Mouse (Mus musculus): ENCODE results near the gene Prokr2. TPM values are rescaled to one million over a fixed set of nuclear protein-coding genes. Genes with fewer than 3 reads are reported as not detected.
"Not testable (repeated sequence)": the region's sequence is repeated elsewhere in the genome, so short reads cannot be mapped to it uniquely, and the experiment has no call there.

Prokr2 gene
- total RNA-seq, 1 experiment from 2014 or later = not detected

- peak; percentile 21 for DNase-seq
Measured at GRCm38 (mm10) chr2:132340350-132340749, 44.9 kb downstream of the Prokr2 start.

- no peak for DNase-seq
Measured at GRCm38 (mm10) chr2:132337202-132337601, 48.0 kb downstream of the Prokr2 start.

- no peak for DNase-seq
Measured at GRCm38 (mm10) chr2:132323541-132323940, 61.7 kb downstream of the Prokr2 start.

- DNase-seq = no peak
Measured at GRCm38 (mm10) chr2:132320516-132320915, 64.7 kb downstream of the Prokr2 start.

- no peak for DNase-seq
Measured at GRCm38 (mm10) chr2:132317178-132317577, 68.1 kb downstream of the Prokr2 start.

DNA sequence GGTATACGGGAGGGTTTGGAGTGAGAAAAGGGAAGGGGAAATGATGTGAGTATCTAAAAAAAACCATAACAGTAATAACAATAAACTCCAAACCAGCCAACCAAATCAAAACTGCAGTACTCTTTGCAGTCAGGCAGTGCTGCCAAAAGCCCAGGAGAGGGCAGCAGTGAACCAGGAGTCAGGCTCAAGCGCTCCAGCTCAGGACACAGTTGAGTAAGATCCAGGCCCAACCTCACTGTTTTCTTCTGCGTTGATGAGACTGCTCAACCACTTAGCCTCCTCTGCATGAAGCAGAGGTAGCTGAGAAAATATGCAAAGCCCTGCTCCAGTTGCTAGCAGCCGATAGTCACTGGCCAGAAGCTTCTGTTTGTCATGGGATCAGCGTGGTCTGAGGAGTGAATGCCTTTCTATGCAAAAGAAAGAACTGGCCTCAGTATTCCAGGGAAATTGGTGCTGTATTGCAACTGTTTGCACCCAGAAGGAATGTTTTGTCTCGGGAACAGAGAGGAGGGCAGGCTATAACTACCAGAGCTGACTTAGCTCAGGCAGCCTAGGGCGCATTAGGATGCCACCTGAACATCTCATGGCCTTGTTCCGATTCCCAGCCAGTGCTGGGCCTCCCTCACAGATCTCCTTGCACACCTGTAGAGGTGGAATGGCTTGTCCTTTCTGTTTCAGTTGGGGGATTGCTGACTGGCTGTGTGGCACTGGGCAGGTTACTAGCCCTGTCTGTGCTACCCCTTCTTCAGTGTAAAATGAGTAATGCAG is 69.0 kb downstream of the Prokr2 start:
- peak; percentile 81 for DNase-seq

- DNase-seq = not testable (repeated sequence)
Measured at GRCm38 (mm10) chr2:132314057-132314456, 71.2 kb downstream of the Prokr2 start.

GRCm38 (mm10) chr2:132313568-132313967 is 71.7 kb downstream of the Prokr2 start:
- DNase-seq = no peak

DNA sequence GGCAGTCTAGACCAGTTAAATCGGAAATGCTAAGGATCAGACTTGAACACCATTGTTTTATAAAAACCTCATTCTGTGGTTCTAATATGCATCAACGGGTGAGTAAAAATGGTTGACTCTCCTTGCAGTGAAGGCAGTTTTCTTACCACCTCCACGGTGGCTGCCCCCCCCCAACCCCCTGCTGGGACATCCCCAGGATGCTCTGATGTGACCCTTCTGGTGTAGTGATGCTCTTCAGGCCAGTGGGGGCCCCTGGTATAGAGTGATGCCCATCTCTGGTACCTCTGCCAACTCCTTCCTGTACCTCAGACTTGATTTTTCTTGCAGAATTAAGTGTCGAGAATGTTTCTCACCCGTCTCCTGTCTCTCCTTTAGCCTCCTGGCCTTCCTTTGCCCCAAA is 72.6 kb downstream of the Prokr2 start:
- DNase-seq = no peak

GRCm38 (mm10) chr2:132309398-132309930 is 75.8 kb downstream of the Prokr2 start:
- DNase-seq = no peak

DNA sequence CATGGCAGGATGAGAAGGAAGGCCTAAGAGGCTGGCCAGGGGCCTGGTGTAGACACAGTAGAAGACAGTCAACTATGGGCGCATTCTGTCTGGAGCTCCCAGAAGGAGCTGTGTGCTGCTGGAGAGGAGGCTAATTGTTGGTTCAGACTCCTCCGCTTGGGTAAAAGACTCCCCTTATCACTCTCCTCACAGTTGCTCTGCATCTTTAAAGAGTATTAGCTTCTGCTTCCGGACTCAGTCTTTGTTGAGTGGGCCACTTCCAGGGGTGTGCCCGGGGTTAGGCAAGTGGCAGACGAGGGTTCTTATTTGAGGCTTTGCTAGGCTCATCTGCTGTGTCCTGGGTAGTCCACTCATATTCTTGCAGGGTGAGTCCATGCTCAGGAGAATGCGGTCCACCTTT is 76.4 kb downstream of the Prokr2 start:
- no peak for DNase-seq

DNA sequence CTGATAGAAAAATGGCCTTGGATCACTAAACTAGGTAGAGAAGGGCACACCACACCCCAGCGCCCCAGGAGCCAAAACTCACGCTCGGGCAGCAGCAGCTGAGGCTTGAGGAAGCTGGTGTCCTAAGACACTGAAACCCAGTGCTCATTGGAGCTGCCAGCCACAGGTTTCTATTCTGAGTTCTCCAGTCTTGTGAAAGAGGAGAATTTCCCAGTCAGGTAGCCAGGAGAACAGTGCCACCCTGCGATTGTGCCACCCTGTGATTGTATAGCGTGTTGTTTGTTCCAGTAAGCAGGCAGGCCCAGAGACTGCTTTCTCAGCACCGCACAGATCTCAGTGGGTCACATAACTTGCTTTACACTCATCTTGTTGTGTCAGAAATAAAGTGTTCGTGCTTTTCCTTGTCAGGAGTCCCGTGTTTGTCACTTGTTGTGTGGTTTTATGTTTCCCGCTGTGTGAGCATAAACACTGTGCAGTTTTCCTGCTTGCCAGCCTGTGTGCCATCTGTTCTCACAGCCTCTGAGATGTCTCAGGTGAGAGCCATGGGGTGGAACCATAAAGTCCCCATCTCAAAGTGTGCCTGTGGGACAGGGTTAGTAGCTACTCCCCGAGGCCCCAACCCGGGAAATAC is 77.9 kb downstream of the Prokr2 start:
- DNase-seq = no peak

DNA sequence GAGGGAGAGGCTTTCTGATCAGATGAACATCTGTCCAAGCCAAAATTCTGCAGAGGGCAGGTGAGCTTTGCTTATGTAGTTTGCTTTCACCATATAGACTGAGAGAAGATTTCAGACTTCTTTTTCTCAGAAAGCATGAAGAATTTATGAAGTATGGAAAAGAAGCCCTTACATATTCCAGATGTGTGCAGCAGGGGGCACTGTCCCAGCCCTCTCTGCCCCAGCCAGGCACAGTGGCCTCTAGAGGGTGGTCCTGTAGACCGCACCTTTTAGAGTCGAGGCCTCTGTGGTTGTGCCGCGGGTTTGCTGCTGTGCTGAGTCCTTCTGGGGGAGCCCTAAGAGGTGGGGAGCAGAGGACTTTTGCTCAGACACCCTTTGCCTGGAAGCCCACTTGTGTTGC is 79.3 kb downstream of the Prokr2 start:
- DNase-seq = peak; percentile 22

DNA sequence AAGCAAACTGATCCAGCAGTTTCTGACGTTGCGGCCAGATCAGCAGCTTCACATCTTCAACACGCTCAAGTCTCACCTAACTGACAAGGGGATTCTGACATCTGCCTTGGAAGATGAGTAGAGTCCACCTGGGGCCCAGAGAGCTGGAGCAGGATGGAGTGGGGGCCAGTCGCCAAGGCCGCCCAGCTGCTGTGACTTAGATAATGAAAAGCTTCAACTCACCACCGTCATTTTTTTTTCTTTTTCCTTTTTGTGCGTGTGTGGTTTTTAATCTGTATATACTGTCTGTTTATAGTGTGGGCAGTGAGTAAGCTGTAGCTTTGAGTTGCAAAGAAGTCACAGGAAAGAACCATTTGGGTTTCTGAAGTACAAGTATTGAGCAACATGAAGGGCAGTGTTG is 80.1 kb downstream of the Prokr2 start:
- DNase-seq = no peak

GRCm38 (mm10) chr2:132301436-132301835 is 83.8 kb downstream of the Prokr2 start:
- no peak for DNase-seq

GRCm38 (mm10) chr2:132298250-132298649 is 87.0 kb downstream of the Prokr2 start:
- no peak for DNase-seq

- no peak for DNase-seq
Measured at GRCm38 (mm10) chr2:132293694-132294450, 91.4 kb downstream of the Prokr2 start.

GRCm38 (mm10) chr2:132292083-132292482 is 93.2 kb downstream of the Prokr2 start:
- peak; percentile 26 for DNase-seq

- DNase-seq = peak; percentile 26
Measured at GRCm38 (mm10) chr2:132291265-132291664, 94.0 kb downstream of the Prokr2 start.

- DNase-seq = no peak
Measured at GRCm38 (mm10) chr2:132290808-132291207, 94.4 kb downstream of the Prokr2 start.

GRCm38 (mm10) chr2:132289213-132289612 is 96.0 kb downstream of the Prokr2 start:
- not testable (repeated sequence) for DNase-seq

All from adrenal gland, postnatal 14 days (tissue).